Mouse (Mus musculus): Measurements from ENCODE around the gene Igfbp5. TPM values are rescaled to one million over a fixed set of nuclear protein-coding genes. Genes with fewer than 3 reads are reported as not detected.

Igfbp5 gene
- polyA plus RNA-seq, 1 experiment from 2014 or later = 3.0 TPM

DNA sequence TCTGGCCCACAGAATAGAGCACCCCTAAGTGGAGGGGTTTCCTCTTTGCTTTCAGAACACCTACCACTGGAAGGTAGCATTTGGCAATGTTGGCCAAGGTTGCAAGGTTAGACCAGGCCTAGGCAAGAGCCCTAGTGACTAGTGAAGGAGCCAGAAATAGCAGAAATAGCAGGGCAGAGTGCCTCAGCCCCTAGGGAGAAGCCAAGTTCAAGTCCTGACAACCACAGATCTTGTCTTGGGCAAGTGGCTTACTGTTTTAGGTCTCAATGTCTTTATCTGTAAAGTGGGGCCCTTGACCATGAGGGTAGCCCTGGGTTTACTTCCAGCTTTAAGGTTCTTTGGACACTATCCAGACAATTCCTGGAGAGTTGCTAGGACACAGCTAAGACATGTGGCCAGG lies 5.4 kb downstream of the Igfbp5 start:
- no peak for DNase-seq (ENCODE audit: low spot score)

DNA sequence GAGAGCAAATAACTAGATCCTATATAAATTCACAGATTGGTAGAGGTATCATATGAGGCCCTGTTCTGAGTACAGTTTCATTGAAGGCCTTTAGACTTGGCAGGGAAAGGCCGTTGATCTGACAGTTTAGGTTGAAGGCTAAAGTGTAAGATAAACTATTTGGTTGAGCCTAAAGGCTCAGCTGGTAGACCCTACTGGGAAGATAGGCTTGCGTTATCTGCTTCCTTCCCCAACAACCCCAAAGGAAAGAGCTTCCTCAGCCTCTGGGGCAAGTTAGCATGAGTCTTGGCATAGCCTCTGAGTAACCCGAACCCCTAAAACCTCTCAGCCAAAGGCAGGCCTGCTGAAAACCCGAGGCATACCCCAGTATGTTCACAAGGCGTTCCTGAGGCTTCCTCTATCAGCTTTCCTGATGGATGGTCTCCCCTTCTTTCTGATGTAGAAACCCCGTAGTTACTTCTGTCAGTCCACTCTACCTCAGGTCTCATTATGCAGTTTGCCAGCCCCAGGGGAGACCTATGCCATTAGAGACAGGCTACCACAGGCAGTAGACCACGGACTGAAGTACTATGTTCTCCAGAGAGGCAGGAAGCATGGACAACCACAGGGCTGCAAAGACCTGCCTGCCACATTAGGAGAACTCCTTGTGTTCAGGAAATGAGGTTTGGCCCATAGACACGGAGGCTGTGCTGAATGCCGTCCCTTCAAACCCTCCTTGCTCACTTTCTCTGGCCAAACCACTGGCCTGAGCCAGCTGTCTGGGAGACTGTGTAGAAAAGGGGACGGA lies 6.1 kb downstream of the Igfbp5 start:
- DNase-seq (ENCODE audit: low spot score) = no peak

DNA sequence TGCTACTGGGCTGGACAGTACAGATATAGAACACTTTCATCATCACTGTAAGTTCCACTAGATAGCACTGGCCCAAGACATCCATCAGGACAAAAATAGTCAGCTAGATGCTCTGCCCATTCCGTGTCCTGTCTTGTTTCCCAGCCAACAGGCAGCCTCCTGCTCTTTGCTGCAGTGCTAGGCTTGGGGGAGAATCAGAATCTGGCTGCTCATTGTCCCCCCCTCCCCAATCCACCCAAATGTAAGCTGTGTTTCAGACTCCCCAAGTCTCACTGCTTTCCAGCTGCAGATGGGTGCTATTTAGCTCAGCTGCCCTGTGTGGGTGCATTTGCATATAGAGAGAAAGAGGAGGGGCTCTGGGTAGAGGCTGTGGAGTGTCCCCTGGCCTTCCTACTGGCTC lies 7.3 kb downstream of the Igfbp5 start:
- DNase-seq (ENCODE audit: low spot score) = no peak

DNA sequence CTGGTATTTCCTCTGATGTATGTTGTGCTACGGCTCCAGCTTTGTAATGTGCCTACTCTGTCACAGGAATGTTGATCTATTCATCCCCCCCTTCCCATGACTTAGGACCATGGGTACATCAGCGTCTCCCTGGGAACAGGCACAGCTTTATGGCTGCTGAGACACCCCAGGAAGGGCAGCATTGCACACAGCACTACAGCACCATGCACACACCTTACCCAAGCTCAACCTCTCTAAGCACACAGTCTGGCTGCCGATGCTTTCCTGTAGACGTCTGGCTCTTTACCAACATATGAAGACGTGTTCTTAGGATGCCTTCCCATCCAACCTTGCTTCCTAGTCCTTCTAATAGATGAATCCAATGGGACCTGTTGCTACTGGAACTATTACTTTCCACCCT lies 8.3 kb downstream of the Igfbp5 start:
- no peak for DNase-seq (ENCODE audit: low spot score)

DNA sequence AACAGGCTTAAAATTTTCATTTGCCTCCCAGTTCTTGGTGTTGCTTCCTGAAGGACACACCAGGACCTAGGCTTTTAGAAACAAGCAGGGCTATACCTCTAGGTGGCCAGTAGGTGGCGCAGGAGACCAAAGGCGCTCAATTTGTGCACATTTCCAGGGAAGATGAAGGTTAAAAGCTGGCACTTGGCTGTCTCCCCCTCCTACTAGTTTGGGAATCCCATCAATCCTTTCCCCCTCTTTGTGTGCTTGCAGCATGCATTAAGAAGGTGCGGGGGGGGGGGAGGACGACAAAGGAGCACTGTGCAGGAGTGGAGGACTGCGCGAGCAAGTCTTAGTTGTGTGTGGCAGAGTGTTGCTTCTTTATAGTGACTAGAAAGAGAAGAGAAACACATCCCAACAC lies 8.8 kb downstream of the Igfbp5 start:
- peak; percentile 52 for DNase-seq (ENCODE audit: low spot score)

DNA sequence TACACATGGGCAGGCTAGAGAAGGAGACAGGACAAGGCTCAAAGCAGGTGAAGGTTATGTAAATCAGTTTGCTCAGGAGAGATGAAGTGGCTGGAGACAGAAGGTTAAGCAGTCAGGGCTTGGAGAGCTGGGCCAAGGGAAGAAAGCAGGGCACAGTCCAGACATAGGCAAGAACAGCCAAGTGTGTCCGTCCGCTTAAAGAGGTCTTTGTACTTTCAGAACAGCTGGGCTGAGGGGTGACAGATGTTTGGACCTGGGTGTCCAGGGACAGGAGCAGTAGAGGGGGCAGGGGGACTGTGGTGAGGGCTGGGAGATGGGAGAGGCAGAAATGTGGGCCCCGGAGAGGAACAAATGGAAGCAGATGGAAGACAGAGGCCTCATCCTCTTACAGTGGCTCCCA lies 10.4 kb downstream of the Igfbp5 start:
- DNase-seq (ENCODE audit: low spot score) = no peak

DNA sequence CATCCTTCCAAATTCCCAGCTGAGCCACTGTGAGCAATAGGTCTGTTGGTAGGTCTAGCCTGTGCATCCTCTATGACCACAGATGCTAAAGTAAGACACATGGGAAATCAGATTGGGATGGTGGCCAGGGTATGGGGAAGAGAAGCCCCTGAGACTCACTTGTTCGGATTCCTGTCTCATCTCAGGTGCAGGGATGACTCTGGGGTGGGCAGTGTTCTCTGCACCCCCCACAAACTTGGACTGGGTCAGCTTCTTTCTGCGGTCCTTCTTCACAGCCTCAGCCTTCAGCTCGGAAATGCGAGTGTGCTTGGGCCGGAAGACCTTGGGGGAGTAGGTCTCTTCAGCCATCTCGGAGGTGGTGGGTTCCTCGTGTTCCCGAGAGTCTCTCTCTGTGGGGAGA lies 11.0 kb downstream of the Igfbp5 start:
- DNase-seq (ENCODE audit: low spot score) = no peak

DNA sequence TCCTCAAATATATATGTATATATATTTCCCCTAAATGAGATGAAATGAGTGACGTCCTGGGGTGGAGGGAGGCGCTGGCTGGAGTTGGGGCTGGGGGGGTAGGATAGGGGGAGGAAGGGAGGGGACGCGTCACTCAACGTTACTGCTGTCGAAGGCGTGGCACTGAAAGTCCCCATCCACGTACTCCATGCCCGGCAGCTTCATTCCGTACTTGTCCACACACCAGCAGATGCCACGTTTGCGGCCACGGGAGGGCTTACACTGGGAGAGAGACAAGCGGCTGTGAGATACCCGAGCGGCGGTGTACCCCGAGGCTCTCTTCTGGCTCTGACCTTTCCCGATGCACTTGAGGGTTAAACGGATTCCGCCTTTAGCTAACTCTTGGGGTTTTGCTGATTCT lies 12.4 kb downstream of the Igfbp5 start:
- DNase-seq (ENCODE audit: low spot score) = no peak

DNA sequence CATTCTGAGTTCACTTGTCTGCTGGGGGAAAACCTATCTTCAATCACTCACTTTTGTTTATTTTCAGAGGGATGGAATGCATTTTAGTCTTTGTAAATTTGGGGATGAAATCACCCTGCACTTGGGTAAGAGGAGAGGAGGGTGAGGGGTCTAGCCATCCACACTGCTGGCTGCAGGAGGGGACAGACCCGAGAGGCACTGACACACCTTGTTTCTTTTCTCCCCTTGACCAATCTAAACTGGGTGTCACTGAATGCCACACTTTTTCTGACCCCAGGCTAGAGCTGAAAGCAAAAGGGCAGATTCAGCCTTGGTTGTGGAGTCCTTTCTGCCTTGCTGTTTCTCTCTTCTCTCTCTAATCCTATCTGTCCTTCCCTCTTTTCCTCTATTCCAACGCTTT lies 13.0 kb downstream of the Igfbp5 start:
- no peak for DNase-seq (ENCODE audit: low spot score)

DNA sequence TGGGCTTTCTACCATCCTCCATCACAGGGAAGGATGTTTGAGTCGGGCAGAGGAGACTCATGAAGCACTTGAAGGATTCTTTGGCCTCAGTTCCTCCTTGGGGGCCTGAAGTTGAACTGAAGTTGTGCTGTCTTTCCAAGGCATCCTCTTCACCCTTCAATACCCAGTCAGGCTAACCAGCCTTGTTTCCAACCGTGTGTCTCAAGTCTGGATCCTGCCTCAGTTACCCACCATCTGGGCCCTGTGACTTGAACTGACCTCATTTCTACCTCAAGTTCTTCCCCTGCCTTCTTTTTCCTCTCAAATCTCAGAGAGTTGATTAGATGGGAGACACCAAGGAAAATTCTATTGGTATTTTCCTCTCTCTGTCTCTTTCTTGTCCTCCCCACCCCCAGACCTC lies 14.2 kb downstream of the Igfbp5 start:
- DNase-seq (ENCODE audit: low spot score) = no peak

DNA sequence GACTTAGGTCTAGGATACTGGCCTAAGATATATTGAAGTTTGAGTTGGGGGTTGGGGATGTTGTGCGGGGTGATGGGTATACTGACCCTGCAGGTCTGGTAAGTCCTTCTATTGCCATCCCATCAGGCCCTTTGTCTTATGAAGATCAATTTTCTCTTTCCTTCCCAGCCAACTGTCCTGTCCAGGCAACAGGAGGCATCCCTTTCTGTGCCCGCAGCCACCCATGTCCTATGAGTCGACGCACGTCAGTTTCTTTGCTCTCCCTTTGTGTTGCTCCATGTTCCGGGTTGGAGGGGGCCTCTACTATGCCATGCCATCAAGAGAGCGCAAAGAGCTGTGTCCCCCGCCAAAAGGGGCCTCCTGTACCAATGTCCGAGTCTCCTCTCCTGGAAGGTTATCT lies 14.7 kb downstream of the Igfbp5 start:
- DNase-seq (ENCODE audit: low spot score) = no peak

DNA sequence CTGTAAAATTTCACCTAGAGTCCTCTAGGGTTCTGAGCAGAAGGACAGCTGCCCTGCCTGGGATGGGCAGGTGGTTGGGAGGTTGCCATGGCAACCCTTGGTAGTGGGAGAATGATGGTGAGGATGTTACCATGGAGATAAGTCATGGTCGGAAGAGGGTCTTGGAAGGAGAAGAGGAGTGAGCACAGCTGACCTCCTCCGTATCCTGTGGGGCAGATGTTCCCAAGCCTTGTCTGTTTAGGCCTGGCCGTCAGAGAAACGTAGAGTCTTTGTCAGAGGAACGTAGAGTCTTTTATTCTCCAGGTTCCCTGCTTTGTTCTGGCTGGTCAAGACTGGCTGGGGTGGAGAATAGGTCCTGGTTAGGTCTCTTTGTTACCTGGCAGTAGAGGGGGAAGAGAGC lies 15.8 kb downstream of the Igfbp5 start:
- no peak for DNase-seq (ENCODE audit: low spot score)

DNA sequence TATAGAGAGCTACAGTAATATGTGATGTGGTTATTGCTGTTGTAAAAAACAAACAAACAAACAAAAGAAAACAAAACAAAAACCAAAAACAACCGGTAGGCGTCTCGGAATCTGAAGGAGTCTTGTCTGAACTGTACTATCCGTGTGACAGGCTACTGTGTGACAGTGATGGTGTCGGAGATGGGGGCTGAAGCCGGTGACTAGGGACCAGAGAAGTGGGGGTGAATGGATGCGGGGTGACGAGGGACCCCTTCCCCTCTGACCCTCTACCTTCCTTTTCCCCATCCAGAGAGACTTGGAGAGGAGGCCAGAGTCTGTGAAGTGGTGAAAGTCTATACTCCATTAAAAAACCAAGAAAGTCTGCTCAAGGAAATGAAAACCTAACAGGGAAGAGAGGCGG lies 16.4 kb downstream of the Igfbp5 start:
- DNase-seq (ENCODE audit: low spot score) = no peak

DNA sequence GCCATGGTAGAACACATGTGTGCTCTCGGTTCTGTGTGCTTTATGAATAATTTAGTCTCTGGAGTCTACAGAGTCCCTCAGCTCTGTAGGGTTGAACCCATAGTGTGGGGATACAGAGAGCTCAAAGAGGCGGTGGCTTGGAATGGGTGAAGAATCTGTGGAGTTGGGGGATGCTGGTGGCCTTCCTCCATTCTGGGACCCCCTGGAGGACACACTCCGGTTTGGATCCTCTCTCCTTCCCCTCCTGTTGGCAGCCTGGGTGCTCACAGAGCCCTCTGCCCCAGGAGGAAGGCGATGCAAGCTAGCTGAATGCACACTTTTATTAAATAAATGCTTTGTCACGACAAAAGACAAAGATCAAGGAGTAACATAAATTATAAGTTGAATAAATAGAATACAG lies 17.1 kb downstream of the Igfbp5 start:
- DNase-seq (ENCODE audit: low spot score) = no peak

DNA sequence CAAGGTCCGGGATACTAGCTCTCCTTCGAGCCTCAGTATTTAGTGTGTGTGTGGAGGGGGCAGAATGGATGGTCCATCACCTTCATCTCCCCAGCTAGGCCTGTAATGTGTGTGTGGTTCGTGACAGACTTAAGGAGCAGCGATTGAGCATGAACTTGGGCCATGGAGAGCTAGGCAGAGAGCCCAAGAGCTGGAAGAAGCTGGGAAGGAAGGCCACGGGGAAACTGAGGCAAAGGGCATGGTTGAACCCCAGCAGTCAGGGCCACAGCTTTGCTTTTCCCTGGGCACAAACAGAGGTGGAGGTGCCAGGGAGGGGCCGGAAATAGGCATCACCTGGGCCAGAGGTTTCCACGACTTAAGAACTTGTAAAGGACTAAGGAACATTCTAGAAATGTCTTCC lies 17.5 kb downstream of the Igfbp5 start:
- DNase-seq (ENCODE audit: low spot score) = no peak

DNA sequence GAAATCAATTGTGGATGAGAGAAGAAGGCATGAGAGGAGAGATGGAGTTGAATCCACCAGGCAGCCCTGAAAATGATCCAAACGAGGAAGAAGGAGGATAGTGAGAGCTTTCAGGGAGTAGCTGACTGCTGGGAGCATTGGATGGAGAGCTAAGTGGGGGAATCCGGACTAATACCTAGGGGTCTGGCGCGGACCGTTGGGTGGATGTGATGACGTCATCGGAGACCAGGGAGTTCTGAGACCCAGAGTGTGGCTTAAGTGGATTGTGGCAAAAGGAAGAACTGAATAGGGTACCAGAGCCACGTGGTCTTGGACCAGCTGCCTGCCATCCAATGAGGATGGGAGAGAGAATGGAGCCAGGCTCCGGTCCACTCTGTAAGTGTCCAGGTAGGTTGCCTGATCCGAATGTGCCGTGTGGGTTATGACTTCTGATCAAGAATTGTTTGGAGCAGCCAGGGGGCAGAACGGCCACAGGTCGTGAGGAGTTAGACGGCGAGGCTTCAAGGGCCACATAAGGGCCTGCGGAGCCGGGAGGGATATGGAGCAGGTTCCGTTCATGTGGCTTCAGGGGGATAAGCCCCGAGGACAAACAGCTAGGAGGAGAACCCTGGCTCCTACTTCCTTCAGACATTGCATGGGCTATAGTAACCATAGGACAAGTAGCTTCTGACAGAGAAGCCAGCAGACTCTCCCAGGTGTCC lies 18.3 kb downstream of the Igfbp5 start:
- DNase-seq (ENCODE audit: low spot score) = no peak

DNA sequence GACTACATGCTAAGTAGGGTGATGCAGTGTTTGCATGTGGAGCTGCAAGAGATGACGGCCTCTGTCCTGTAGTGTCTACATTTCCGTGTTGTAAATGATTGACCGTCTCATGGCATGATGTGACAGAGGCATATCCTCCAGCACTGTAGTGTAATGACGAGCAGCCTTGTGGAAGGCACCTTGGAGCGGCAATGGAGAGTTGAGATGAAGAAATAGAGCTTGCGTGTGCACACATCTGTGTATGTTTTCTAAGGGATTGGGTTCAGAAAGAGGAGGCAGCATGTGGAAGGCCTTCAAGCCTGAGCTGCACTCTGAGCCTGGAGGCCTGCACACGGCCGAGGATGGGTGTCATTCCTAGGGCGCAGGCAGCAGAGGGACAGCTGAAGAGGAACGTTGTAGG lies 19.0 kb downstream of the Igfbp5 start:
- no peak for DNase-seq (ENCODE audit: low spot score)

DNA sequence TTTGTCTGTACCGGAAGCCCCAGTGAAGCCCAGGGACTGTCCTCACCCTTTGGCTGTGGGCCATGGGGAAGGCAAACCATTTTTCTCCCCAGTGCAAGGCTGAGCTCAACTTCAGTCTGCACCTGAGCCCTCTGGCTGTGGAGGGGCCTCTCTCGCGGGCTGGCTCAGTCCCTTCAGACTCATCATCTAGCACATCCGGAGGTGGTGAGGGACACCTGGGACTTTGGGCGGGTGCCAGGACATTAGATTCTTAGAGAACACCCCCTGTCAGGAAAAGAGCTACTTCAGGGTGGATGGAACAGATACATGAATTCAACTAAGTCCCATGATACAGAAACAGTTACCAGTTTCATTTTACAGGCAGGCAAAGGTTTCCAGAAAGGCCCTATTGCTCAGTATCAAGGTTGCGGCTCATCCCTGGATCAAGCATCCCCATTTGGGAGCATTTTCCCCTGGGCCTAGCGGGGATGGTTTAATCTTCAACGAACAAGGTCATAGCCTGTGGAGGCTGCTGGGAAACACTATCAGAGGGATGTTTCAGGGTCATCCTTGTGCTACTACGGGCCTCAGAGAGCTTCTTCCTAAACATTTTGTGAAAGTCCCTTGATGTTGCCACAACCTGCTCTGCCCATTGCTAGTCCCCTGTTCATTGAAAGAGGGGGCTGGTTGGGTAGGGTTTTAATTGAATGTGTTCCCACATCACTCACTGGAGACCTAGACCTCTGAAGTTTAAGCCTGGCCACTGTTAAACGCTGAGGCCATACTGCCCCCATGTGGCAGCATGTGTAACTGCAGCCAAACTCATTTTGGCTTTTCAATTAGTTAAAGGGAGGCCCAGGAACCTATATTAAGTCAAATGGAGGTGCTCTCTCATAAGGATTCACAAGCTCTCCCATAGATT lies 20.1 kb downstream of the Igfbp5 start:
- DNase-seq (ENCODE audit: low spot score) = peak; percentile 55

DNA sequence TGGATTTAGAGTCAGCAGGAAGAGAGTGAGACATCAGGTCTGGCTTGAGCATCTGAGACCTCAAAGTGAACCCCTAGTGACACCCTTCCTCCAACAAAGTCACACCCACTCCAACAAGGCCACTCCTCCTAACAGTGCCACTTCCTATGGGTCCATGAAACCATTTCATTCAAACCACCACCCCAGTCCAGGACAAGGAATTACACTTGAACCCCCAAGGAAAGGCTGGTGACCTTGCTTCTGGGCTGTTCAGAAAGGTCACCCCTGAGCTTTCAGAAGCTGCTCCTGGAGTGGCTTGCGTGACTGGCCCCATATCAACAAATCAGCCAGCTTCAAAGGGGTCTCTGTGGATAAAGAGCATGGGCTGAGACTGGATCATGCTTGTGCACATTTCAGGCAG lies 20.9 kb downstream of the Igfbp5 start:
- DNase-seq (ENCODE audit: low spot score) = no peak

DNA sequence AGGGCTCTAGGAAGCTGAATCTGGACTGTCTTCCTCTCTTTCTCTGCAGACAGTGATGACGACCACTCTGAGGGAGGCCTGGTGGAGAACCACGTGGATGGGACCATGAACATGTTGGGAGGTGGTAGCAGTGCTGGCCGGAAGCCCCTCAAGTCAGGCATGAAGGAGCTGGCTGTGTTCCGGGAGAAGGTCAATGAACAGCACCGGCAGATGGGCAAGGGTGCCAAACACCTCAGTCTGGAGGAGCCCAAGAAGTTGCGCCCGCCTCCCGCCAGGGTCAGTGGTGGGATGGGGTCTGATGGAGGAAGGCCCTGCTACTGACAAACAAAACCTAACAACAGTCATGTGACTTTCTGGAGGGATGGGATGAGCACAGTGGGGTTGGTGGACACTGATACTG lies 25.6 kb downstream of the Igfbp5 start:
- DNase-seq (ENCODE audit: low spot score) = no peak

DNA sequence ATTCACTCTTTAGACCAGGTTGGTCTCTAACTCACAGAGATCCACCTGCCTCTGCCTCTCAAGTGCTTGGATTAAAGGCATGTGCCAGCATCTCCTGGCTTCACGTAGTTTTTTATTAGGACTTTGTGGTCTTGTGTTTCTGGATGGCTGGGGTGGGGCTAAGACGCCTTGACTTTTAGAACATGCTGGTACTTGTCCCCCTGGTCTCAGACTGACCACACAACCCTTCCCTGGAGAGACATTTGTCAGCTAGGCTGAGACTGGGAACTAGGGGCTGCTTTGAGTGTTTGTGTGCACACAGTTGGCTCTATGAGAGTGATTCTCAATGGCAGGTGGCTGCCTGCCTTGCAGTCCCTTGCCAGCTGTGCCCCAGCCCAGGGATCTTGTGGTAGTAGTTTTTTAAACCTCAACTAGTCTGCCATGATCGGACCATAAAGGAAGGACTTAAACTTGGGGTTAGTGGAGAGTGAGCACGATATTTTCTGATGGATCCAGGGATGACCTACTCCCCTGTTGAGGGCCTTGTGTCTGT lies 26.8 kb downstream of the Igfbp5 start:
- DNase-seq (ENCODE audit: low spot score) = no peak

DNA sequence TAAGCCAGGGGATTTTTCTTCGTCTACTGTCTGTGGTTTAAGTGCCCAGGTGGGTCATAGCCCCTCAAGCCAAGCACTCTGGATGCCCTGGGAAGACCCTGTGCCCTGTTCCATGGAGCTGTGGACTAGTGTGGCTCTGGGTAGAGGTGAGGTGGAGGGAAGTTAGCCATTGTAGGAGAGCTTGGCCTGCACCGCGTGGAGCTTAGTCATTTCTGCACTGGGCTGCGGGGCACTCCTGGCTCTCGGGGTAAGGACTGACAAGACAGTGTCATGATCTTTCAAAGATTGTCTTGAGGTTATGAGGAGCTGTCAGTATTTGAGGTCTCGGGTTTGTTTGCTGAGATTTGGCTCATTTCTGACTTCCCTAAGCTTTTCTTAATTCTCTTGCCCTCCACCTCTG lies 30.0 kb downstream of the Igfbp5 start:
- no peak for DNase-seq (ENCODE audit: low spot score)

Measured in thymus, postnatal 0 days (tissue).